Mouse (Mus musculus): ENCODE measurements around the gene Gadl1. TPM values are rescaled to one million over a fixed set of nuclear protein-coding genes. Genes with fewer than 3 reads are reported as not detected.
"Not testable (repeated sequence)": the region's sequence is repeated elsewhere in the genome, so short reads cannot be mapped to it uniquely, and the experiment has no call there.

The Gadl1 gene
- polyA plus RNA-seq, 1 experiment from 2014 or later = not detected

DNA sequence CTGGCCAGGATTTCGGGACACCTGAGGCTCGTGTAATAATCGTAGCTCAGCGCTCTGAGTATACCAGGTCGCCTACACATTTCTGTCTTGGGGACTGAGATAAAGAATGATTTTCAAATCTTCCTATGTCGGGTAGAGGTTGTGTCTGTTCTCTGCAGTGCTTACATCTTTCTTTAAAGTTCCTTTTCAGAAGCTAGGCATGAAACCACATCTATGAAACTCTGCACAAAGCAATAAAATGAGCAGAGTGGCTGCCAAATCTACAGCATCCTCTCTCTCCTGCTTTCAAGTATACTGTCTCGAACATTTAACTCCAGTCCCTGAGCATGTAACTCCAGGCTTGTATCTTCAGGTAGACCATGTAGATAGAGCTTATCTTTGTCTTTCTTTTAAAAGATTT is 109.3 kb downstream of the Gadl1 start:
- H3K36me3 ChIP-seq (ENCODE audit: inconsistent target) = no peaks in the 10 kb centered on the region
- no peaks in the 10 kb centered on the region for H3K79me2 ChIP-seq (ENCODE audit: inconsistent target)
- H3K27ac ChIP-seq = no peak overlapping the region
- WGBS (ENCODE audit: missing documents) = 92% methylated on average over 7 of the region's 7 CpGs
- no peak overlapping the region for H3K4me3 ChIP-seq (ENCODE audit: inconsistent target)

DNA sequence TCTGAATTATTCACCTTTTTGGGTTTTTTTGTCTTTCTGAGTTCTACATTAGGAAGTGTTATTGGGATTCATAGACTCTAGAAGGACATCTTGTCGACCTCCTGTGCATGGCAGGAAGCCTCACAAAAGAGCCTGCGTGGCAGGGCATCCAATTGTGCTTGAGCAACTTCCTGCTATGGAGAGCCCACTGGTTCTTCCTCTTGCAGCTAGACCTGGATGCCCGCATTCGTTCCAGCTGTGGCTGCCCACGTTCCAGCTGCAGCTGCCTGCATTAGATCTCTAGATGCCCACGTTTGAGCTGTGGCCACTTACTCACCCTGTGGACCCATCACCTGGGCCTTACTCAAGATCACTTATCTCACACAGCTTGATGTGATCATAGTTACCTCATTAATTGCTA is 116.1 kb downstream of the Gadl1 start:
- Histone ChIP-seq H3K4me3 (ENCODE audit: inconsistent target) (no peak overlapping the region), H3K79me2 (ENCODE audit: inconsistent target) (no peaks in the 10 kb centered on the region), H3K27ac (no peak overlapping the region), H3K36me3 (ENCODE audit: inconsistent target) (no peaks in the 10 kb centered on the region)
- WGBS (ENCODE audit: missing documents) = 8% methylated on average over 6 of the region's 6 CpGs

DNA sequence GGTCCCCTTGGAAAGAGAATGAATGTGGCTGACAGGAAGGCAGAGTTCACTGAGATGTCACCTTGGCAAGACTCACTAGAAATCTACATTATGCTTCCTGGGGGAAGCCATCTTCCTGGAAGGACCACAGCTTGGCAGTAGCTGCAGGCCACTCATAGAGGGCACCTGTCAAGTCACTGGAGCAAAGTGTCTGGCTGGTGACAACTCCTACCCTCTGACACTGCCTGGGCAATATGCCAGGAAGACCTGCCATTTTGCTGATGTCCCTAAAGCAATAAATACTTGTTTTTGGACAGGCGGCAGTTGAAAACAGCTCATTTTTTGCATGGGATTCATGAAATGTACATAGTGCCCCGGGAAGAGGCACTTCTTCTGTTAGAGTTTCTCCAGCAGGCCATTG is 119.8 kb downstream of the Gadl1 start:
- H3K36me3 ChIP-seq (ENCODE audit: inconsistent target) = no peaks in the 10 kb centered on the region
- no peak overlapping the region for H3K27ac ChIP-seq
- no peaks in the 10 kb centered on the region for H3K79me2 ChIP-seq (ENCODE audit: inconsistent target)
- WGBS (ENCODE audit: missing documents) = 95% methylated on average over 2 of the region's 2 CpGs
- no peak overlapping the region for H3K4me3 ChIP-seq (ENCODE audit: inconsistent target)

DNA sequence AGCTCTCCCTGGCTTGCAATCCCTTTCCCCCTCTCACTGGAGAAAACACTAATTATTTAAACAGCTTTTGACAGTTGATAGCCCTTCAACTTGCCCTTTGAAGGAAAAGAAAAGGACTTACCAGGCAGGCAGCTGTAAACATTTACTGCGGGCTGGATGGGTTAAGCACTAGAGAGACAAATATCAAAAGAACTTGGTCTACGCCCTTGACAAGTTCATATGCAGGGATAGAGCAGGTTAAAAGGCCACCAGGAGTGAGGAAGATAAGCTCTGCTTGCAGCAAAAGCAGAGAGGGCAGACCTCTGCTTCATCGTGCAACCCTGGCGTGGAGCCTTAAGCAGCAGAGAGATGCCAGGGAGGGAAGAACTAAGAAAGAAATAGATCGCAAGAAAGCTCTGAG is 123.5 kb downstream of the Gadl1 start:
- WGBS (ENCODE audit: missing documents) = 100% methylated on average over 5 of the region's 5 CpGs
- Histone ChIP-seq H3K36me3 (ENCODE audit: inconsistent target) (no peaks in the 10 kb centered on the region), H3K79me2 (ENCODE audit: inconsistent target) (no peaks in the 10 kb centered on the region), H3K4me3 (ENCODE audit: inconsistent target) (no peak overlapping the region), H3K27ac (no peak overlapping the region)

DNA sequence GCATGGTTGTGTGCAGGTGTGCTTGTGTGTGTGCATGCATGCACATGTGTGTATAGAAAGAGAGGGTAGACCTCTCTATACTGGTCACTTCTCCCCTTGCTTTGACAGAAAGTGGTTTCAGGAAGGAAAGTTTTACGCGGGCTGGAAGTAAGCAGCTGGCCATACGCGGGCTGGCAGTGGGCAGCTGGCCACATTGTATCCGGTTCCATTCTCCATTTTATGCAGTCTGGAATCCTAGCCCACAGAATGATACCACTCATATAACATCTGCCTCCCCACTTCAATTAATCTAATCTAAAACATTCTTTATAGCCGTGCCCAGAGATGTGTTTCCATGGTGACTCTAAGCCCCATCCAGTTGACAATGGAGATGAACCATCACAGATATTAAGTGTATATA is 129.0 kb downstream of the Gadl1 start:
- H3K36me3 ChIP-seq (ENCODE audit: inconsistent target) = no peaks in the 10 kb centered on the region
- 90% methylated on average over 6 of the region's 6 CpGs for WGBS (ENCODE audit: missing documents)
- no peaks in the 10 kb centered on the region for H3K79me2 ChIP-seq (ENCODE audit: inconsistent target)
- H3K27ac ChIP-seq = no peak overlapping the region
- no peak overlapping the region for H3K4me3 ChIP-seq (ENCODE audit: inconsistent target)

DNA sequence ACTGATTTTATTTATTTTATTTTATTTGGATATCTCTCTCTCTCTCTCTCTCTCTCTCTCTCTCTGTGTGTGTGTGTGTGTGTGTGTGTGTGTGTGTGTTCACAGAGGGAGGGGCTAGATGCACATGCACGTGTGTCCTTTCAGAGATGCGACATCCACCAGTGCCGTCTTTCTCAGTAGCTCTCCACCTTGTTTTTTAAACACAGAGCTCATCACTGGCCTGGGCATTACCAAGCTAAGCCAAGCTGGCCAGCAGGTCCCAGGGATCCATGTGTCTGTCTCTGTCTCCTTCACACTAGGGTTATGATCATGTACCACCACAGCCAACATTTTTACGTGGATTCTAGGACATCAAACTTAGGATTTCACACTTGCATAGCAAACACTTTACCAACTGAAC is 130.7 kb downstream of the Gadl1 start:
- no peaks in the 10 kb centered on the region for H3K36me3 ChIP-seq (ENCODE audit: inconsistent target)
- no peaks in the 10 kb centered on the region for H3K79me2 ChIP-seq (ENCODE audit: inconsistent target)
- WGBS (ENCODE audit: missing documents) = 87% methylated on average over 4 of the region's 4 CpGs
- no peak overlapping the region for H3K4me3 ChIP-seq (ENCODE audit: inconsistent target)
- no peak overlapping the region for H3K27ac ChIP-seq

DNA sequence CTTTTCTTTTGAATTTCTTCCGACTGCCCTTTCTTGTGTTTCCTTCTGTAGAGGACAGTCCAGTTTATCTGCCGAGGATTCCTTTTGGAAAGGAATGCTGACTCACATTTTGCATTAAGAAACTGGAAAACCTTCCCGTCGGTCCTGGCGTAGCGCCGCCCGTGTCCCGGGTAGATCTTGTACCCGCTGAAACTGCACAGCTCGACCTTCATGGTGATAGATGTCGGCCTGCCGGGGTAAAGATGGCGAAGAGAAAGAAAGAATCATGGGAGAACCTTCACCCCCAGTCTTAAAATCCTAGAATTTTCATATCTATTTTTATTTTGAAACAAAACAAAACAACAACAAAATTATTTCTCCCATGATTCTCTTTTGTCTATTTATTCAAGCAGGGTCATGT is 131.6 kb downstream of the Gadl1 start:
- 94% methylated on average over 9 of the region's 14 CpGs for WGBS (ENCODE audit: missing documents)
- not testable (repeated sequence) for H3K27ac ChIP-seq; H3K36me3 ChIP-seq (ENCODE audit: inconsistent target); H3K79me2 ChIP-seq (ENCODE audit: inconsistent target); H3K4me3 ChIP-seq (ENCODE audit: inconsistent target)

DNA sequence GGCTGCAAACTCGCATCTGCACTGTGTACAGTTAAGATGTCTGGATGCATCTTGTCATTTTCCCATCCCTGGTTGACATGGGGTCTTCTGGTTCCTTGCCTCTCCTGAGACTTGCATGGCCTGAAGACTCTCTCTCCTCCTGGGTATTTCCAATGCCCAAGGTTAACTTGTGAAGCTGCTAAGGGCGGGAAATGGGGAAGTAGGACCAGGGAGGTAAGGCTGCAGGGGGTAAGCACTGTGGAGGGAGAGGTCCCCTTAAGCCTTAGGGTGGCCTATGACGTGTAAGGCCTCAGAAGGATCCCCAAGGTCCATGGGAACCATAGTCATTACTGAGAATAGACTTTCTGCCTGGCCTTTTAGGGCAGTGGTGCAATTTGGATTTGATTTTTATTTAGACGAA is 132.1 kb downstream of the Gadl1 start:
- WGBS (ENCODE audit: missing documents) = 53% methylated on average over 4 of the region's 4 CpGs
- Histone ChIP-seq H3K4me3 (ENCODE audit: inconsistent target) (no peak overlapping the region), H3K79me2 (ENCODE audit: inconsistent target) (no peaks in the 10 kb centered on the region), H3K36me3 (ENCODE audit: inconsistent target) (no peaks in the 10 kb centered on the region), H3K27ac (no peak overlapping the region)

- 17% methylated on average over 3 of the region's 3 CpGs for WGBS (ENCODE audit: missing documents)
- H3K4me3 ChIP-seq (ENCODE audit: inconsistent target) = no peak overlapping the region
- no peaks in the 10 kb centered on the region for H3K36me3 ChIP-seq (ENCODE audit: inconsistent target)
- no peaks in the 10 kb centered on the region for H3K79me2 ChIP-seq (ENCODE audit: inconsistent target)
- H3K27ac ChIP-seq = no peak overlapping the region
Observed at GRCm38 (mm10) chr9:116041787-116042186, 132.5 kb downstream of the Gadl1 start.

- no peaks in the 10 kb centered on the region for H3K36me3 ChIP-seq (ENCODE audit: inconsistent target)
- 75% methylated on average over 1 of the region's 1 CpGs for WGBS (ENCODE audit: missing documents)
- H3K4me3 ChIP-seq (ENCODE audit: inconsistent target) = no peak overlapping the region
Observed at GRCm38 (mm10) chr9:116049985-116050384, 140.7 kb downstream of the Gadl1 start.

GRCm38 (mm10) chr9:116053976-116054375 is 144.7 kb downstream of the Gadl1 start:
- 87% methylated on average over 7 of the region's 8 CpGs for WGBS (ENCODE audit: missing documents)
- Histone ChIP-seq H3K4me3 (ENCODE audit: inconsistent target) (no peak overlapping the region), H3K36me3 (ENCODE audit: inconsistent target) (no peaks in the 10 kb centered on the region)

More at GRCm38 (mm10) chr9:116049985-116050384, 140.7 kb downstream of the Gadl1 start:
- no peak overlapping the region for H3K27ac ChIP-seq
- no peaks in the 10 kb centered on the region for H3K79me2 ChIP-seq (ENCODE audit: inconsistent target)

DNA sequence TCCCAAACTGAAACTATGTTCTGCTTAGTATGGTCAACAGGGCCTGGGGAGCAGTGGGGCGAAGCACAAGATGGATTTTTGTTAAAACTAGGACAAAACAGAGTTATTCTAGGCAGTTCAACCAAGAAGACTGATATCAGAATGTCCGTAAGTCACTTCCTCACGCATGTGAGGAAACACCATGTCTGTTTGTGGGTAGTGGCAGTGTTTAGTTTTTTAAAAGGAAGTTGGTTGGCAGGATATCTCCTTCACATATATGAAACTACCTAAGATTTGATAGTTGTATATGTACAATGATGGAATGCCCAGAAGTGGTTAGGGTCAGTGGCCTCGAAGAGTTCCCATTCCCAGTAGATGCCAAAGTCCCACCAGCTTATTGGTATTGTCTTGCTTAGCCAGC is 149.2 kb downstream of the Gadl1 start:
- Histone ChIP-seq H3K36me3 (ENCODE audit: inconsistent target) (no peaks in the 10 kb centered on the region), H3K27ac (no peak overlapping the region), H3K4me3 (ENCODE audit: inconsistent target) (no peak overlapping the region), H3K79me2 (ENCODE audit: inconsistent target) (no peaks in the 10 kb centered on the region)
- WGBS (ENCODE audit: missing documents) = 29% methylated on average over 4 of the region's 4 CpGs

More at GRCm38 (mm10) chr9:116053976-116054375, 144.7 kb downstream of the Gadl1 start:
- Histone ChIP-seq H3K79me2 (ENCODE audit: inconsistent target) (no peaks in the 10 kb centered on the region), H3K27ac (no peak overlapping the region)

DNA sequence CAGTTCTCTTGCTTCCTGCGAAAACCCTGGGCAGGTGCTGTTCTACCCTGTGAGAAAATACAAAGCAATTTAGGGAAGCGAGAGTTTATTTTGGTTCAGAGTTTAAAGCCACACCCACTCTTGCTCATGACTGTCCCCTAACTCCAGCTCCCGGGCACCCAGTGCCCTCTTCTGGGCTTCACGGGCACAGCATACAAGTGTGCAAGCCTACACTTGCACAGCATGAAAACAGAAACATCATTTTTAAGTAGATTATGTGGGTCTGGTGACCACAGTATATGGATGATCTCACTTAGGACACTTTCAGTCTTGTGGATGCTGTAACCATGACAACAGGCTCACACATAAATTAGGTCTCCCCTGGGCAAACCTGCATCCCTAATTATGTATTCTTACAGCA is 149.9 kb downstream of the Gadl1 start:
- 0% methylated on average over 4 of the region's 4 CpGs for WGBS (ENCODE audit: missing documents)
- Histone ChIP-seq H3K79me2 (ENCODE audit: inconsistent target) (no peaks in the 10 kb centered on the region), H3K27ac (no peak overlapping the region), H3K36me3 (ENCODE audit: inconsistent target) (no peaks in the 10 kb centered on the region), H3K4me3 (ENCODE audit: inconsistent target) (no peak overlapping the region)

GRCm38 (mm10) chr9:116060691-116061090 is 151.4 kb downstream of the Gadl1 start:
- Histone ChIP-seq H3K36me3 (ENCODE audit: inconsistent target) (no peaks in the 10 kb centered on the region), H3K4me3 (ENCODE audit: inconsistent target) (no peak overlapping the region), H3K79me2 (ENCODE audit: inconsistent target) (no peaks in the 10 kb centered on the region), H3K27ac (no peak overlapping the region)
- WGBS (ENCODE audit: missing documents) = 7% methylated on average over 4 of the region's 4 CpGs

- H3K79me2 ChIP-seq (ENCODE audit: inconsistent target) = no peaks in the 10 kb centered on the region
- no peaks in the 10 kb centered on the region for H3K36me3 ChIP-seq (ENCODE audit: inconsistent target)
- H3K27ac ChIP-seq = no peak overlapping the region
- no peak overlapping the region for H3K4me3 ChIP-seq (ENCODE audit: inconsistent target)
- 97% methylated on average over 17 of the region's 17 CpGs for WGBS (ENCODE audit: missing documents)
Observed at GRCm38 (mm10) chr9:116064774-116065173, 155.5 kb downstream of the Gadl1 start.

DNA sequence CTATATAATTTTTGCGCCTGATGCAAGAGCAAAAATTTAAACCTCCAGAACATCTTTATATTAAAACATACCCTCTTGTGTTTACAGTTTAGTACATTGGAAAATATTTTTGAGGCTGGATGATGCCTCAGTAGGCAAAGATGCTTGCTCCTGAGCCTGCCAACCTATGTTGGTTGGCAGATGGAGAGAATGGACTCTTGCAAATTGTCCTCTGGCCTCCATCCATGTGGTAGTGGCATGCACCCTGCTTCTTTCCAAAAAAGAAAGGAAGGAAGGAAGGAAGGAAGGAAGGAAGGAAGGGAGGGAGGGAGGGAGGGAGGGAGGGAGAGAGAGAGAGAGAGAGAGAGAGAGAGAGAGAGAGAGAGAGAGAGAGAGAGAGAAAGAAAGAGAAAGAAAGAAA is 162.3 kb downstream of the Gadl1 start:
- not testable (repeated sequence) for H3K4me3 ChIP-seq (ENCODE audit: inconsistent target); H3K79me2 ChIP-seq (ENCODE audit: inconsistent target); H3K36me3 ChIP-seq (ENCODE audit: inconsistent target); H3K27ac ChIP-seq
- 100% methylated on average over 1 of the region's 1 CpGs for WGBS (ENCODE audit: missing documents)

Measured in macrophage (primary cell).